Mouse (Mus musculus) cerebellum, adult 11-12 months (tissue): ENCODE data around the gene Foxo6.
A peak's percentile ranks its signal among the peaks of the same experiment; 100 is the strongest.

Source experiments
- DNase-seq: peaks from one replicate; pipeline ENCODE4 v3.0.0; 2022

Gene Foxo6

DNA sequence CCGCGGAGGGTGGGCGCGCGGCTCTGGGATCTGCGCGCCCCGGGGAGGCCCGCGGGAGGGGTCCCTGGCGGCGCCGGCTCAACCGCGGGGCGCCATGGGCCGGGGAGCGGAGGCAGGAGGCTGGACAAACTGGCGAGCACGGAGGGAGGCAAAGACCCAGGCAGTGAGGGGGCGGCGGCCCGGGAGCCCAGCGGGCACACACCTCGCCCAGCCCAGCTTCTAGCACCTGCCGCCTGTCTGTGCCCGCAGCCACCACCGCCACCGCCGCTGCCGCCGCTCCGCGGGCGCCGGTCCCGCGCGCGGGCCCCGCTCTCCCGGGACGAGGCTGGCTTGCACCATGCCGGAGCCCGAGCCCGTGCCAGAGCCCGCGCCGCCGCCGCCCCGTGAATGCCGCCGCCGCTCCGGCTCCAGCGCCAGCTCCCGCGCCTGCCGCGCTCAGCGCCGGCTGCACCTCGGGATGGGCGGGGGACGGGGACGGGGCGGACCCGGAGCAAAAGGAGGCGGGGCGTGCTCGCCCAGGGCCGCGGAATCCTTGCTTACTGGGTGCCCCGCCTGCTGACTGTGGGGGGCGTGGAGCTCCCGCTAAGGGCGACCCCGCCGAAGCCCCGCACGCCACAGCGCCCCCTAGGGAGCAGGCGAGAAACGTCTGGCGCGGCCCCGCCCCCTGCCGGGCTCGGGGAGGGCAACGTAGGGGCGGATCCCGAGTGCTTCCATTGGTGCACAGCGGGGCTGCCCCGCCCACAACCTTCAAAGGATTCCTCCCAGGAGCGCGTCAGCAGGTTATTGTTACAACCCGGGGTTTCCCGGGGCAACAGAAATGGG, at the start of gene Foxo6:
Gene Foxo6 (minus strand): TSS at position 60 of the 822 bp plus-strand sequence.
- peak; percentile 84 for DNase-seq

DNA sequence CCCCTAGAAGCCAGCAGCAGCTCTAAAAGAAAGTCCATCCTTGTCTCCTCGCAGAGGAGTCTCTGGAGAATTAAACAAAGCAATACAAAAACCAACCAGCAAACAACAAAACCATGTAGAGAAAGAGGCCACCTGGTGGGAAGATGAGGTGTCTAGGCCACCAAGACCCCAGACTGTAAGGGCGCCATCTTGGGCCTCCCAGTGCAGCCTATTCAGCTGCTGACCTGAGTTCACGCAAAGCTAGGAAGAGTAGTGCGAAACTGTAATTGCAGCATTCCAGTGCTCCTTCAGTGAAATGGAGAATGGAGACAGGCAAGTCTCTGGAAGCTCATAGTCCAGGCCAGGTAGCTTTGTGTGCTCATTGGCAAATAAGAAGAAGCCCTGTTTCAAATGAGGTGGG, 47.2 kb upstream of the Foxo6 start:
- no peak for DNase-seq

DNA sequence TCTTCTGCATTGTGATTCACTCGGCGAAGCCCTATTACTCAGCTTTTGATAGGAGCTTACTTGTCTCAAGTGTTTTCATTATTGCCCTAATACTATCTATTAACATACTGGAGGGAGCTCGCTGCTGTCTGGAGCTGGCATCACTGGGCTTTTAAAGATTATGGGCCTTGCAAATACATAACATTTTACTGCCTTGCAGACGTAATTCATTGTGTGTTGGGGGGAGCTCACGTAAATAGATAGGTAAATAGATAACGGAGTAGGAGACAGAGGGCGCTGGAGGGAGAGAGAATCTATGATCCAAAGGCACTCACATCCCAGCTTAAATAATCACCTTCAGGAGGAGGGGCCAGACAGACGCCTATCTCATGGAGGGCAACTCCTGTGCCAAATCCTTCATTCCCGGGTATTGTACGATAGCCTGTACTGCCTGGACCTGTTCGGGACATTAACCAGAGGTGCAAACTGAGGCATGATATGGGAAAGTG, 45.8 kb upstream of the Foxo6 start:
- no peak for DNase-seq

DNA sequence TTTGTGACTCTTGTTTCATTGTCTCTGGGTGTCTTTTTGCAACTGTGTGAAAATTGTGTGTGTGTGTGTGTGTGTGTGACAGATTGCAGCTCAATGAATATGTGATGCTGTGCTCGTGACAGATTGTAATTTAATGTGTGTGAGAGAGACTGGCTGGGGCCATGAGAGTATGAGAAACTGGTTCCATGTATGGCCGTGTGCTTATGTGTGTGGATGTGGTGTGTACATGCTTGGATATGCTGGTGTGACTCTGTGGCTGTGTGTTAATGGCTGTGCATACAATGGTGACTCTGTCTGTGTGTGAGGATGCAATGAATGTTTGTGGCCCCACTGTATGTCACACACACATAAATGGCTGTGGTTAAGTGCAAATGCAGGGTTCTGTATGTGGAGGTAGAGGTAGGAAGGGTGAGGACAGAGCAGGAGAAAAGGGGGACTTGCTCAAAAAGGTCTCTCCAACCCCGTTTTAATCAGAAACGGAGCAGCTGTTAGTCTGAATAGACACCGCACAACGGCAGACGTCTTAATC, 45.3 kb upstream of the Foxo6 start:
- DNase-seq = no peak

DNA sequence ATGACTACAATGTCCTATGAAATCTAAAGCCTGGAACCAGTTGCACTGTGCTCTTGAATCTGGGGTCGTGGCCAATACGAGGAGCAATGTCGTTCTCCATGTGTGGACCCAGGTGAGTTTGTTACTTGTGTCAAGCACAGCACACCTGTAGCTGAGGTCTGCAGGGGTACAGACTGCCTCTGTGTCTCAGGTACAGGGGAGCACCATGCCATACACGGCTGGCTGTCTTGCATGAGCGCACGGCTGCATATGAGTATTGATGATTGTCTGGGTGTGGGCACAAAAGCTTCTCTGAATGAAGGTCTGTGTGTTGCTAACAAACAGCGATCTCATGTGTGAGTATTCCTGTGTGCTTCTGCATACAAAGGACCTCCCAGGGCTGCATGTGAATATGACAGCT, 44.8 kb upstream of the Foxo6 start:
- DNase-seq = no peak

DNA sequence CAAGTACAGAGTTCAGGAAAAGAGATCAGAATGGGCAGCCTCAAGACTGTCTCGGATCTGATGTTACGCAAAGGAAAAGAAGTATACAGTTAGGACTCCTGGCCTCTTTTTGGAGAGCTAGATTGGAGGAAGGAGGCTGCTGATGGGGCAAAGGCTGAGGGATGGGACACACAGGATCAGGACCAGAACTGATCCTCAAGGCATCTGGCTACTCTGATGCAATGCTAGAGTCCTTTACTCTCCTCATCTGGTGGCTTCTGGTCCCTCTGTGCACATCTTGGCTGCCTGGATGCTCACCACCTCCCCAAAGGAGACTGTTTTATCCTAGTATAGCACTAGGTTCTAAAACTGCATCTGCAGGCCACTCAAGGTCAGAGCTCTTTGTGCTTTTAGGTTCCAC, 44.4 kb upstream of the Foxo6 start:
- DNase-seq = no peak

DNA sequence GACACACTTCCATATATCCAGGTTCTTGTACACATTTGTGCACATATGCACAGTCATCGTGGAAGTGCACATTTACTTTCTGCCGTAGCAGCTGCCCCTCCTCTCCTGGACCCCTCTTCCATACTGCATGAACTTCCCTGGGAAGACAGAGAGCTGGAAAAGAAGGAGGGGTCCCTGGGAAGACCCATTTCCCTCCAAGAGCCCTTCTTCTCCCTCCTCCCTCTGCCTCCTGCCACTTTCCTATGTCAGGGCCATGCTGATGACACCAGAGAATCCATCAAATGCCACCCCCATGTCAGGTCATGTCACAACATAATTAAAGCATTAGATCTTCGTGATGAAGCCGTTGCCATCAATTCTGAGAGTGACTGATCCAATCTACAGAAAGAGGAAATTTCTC, 38.6 kb upstream of the Foxo6 start:
- DNase-seq = no peak

DNA sequence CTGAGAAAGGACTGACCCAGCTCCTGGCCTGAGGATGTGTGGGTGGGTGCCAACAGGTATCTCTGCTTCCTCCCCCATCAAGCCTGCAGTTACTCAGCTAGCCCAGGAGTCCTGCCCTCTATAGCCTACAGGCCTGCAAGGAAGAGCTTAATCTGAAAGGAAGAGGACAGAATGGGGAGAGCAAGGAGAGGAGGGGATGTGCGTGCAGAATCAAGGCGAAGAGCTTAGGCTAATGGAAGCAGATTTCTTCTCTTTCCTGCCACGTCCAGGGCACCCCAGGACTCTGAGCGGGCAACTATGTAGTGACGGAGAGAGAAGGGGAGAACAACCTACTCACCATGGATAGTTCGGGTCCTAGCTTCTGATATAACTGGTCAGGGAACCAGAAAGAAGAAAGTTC, 37.9 kb upstream of the Foxo6 start:
- DNase-seq = no peak

DNA sequence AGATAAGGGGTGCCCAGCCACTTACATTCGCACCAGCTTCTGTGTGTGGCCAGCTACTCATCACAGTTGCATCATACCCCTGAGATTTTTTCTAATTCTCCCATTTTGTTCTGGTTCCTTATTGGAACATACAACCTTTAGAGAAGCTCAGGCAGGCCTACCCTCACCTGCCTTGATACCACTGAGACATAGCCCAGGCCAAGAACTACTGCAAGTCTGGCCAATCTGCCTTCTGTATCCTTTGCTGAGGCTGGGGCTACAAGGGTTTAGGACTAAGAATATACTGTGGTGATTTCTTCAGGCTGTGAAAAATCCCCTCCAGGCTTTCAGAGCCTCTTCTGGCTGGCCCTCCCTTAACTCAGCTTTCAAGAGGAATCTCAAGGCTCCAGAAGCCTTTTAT, 36.7 kb upstream of the Foxo6 start:
- no peak for DNase-seq

DNA sequence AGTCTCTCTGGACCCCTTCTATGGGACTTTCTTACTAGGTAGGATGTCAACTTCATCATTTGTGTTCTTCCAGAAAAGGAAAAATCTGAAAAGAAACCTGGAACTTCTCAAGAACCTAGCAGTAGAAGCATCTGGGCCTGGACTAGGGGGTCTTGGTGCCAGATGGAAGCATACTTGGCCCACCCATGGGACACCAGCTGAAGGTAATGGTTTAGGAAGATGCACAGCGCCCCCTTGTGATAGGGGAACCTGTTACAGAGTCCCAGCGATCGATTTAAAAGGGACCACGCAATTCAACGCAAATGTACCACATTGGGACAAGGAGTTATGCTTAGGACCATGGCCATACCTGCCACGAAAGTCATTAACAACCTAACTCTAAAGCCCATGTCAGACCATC, 36.0 kb upstream of the Foxo6 start:
- no peak for DNase-seq

DNA sequence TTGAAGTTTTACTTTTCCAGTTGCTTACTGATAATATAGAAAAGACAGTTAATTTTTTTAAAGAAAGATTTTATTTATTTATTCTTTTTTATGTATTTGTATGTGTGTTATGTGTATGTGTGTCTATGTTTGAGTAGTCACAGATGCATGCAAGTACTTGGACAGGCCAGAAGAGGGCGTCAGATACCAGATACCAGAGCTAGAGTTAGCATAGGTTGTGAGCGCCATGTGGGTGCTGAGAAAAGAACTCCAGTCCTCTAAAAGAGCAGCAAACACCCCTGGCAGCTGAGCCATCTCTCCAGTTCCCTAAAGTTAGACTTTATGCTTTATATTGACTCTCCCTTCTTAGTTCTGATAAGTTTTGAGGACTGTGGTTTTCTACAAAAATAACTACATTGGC, 30.4 kb upstream of the Foxo6 start:
- no peak for DNase-seq

DNA sequence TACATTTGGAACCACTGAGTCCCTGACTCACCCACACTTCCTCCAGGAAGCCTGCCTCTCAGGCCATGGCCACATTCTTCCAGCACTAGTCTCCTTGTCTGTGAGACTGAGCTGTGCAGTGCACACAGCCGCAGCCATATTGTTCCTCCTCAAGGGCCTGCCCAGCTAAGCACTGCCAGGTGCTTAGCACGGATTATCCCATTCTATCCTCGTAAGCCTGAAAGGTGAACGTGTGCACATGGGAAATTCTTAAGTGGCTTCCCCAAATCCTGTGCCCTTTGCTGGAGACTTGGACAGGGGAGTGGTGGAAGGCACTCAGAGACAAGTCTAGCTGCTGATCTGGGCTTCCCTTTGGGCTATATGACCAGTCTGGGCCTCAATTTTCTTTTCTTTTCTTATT, 29.6 kb upstream of the Foxo6 start:
- no peak for DNase-seq

DNA sequence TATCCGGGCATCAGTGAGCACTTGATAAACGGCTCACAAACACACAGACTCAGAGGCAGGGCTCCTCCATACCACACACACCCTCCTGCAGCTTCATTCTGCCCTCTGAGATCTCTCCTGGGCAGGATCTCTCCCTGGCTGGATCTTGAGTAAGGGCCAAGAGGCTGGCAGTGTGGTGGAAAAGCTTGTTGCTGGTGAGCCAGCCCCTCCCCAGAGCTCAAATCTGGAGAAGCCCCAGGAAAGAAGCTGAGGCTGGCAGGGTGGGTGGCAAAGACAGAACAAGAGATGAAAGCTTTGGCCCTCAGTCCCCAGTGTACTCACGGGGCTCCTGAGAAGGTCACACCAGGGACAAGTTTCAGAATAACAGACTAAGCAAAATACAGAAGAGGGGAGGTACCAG, 27.4 kb upstream of the Foxo6 start:
- no peak for DNase-seq

DNA sequence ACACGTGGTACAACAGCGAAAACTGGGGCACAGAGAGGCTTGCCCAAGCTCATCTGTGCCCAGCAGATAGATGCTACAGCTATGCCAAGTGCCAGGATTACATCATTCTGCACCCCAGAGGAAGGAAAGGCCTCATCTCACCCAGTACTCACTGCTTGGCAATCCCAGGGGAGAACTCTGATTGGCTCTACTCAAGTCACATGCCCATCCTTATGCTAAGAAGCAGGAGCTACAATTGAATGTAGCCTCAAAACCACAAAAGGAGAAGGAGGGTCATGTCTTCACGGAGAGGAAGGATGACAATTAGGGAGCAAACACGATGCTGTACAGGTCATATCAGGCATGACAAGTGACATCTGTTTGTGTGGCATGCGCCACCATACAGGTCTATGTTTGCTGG, 26.2 kb upstream of the Foxo6 start:
- no peak for DNase-seq

DNA sequence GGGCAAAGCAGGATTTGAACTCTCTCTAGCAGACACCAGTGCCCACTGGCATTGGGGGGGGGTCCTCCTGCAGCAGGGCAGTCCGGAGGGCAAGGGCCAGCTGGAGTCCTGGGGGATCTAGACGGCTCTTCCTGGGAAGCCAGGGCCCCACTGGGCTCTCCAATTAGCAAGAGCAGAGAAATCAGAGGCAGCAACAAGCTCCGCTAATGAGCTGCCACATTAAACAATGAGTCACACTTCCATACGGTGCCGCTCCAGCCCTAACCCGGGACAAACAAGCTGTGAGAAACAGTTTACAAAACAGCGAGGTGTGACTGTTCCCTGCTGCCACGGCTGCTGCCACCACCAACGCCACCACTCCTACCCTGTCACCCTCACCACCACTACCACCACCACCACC, 17.4 kb upstream of the Foxo6 start:
- no peak for DNase-seq

DNA sequence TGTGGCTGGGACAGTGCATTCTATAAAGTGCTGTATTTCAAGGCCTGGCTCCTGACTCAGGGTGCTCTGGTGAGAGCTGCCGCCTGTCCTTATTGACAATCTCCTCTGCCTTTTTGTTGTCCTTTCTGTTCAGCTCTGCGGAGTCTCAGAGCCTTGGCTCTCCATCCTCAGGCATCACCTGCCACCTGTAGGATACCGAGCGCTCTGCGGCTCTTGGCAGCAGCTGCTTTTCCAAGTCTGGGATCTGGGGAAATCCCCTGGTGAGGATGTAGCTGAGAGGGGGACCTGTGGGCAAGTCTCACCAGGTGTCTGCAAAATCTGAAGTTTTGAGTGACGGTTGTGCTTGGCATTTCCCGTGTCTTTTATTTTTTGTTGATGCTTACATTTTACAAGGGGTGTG, 12.1 kb upstream of the Foxo6 start:
- DNase-seq = no peak

DNA sequence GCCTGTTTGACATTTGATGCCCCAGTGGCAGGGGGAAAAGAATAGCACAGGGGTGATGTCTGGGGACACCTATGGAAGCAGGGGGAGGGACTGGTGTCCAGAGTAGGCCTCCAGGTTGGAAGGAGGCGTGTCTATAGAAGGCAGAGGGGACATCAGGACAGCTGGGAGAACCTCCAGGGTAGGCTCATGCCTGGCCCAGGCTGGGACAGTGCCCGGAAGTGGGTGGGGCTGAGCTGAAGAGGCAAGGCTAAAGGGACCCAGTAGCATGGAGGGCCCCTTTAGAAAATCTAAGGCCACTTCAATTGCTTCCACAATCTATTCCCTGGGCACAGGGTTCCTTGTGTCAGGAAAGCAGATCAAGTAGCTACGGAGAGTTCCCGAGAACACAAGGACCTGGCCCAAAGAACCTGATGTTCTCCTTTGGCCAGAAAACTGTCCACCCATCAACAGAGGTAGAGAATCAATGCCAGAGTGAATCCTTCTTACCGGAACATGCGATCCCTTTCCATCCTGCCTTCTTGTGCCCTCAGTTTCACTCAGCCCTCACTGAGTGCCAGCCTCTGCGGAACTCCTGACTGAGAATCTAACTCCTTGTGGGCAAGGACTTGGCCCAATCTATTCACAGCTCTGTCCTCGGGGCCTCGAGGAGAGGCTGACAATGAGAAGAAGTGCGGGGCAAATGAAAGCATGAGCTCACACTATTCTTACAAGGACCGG, 4.1 kb upstream of the Foxo6 start:
- DNase-seq = no peak

DNA sequence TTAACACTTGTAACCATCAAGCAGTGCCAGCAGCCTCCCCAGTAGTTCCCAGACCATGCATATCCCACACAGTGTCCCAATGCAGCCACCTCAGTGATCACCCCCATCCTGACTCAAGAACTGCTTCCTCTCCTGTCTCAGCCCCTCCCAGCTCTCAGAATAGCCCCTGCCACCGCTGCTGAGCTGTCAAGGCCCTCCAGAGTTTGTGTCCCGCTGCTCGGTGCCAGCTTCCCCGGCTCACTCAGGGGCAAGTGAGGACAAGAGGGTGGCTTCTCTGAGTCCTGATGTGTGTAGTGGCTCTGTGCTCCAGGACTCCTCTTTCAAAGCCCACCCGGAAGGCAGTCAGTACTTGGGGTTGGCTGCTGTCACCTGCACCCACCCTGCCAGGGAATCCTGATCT, 3.3 kb upstream of the Foxo6 start:
- DNase-seq = no peak

DNA sequence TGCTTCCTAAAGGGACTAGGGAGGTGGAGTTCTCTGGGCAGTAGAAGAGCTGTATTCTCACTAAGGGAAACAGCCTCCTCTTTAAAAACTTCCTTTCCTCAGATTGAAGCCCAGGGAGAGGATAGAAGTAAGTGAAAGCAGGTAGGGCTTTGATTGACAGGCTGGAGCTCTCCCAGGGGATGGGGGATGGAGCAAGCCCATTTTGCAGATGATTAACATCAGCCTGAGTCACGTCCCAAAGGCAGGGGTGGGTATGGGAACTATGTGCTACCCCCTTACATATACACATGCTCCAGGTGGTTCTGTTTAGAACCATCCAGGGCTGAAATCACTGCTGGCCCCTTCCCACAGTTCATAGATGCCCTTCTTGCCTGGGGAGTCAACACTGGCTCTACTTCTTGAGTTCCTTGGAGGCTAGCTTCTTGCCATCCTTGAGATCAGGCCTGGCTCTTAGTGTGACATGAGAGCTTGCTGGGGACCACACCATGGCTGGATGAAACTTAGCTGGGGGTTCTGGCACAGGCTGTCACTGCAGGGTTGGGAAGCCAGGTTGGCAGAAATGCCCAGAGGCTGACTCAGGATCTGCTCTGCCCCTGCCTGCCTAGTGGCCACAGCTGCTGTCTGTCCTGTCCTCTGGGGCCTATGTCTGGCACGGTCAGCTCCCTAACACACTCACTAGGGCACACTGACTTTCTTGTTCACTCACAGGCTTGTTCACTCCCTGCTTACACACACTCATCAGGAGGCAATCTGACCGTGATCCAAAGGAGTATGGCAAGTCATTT, 2.2 kb upstream of the Foxo6 start:
- no peak for DNase-seq

DNA sequence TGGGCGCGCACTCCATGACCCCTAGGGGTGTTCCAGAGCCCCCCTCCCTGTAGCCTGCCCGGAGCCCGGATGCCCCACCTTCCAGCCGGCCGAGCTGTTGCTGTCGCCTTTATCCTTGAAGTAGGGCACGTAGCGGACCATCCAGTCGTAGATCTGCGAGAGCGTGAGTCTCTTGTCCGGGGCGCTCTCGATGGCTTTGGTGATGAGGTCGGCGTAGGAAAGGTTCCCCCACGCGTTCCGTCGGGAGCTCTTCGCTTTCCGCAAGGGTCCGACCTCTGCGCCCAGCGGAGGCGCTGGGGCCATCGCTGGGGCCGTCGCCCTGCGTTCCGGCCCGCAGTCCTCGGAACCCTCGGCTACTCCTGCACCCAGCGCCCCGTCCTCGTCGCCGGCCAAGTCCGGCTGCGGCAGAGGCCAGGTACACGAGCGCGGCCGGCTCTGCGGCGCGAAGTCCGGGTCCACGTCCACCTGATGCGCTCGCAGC, 348 bp downstream of the Foxo6 start:
- DNase-seq = no peak

DNA sequence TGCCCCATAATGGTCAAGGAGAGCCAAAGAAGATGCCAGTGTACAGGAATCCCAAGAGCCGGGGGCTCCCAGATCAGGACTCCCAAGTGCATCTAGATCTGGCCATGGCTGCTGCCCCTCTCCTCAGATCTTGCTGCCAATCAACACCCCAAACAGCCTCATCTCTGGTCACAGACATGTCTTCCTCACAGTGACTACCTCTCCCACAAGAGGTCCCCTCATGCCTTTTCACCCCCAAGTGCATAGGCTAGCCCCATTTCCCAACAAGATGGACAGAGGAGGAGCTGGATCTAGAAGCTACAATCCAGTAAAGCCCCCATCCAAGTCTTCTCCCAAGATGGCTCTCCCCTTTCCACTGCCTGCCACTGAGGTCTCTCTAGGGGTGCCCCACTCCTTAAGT, 1.4 kb downstream of the Foxo6 start:
- no peak for DNase-seq

DNA sequence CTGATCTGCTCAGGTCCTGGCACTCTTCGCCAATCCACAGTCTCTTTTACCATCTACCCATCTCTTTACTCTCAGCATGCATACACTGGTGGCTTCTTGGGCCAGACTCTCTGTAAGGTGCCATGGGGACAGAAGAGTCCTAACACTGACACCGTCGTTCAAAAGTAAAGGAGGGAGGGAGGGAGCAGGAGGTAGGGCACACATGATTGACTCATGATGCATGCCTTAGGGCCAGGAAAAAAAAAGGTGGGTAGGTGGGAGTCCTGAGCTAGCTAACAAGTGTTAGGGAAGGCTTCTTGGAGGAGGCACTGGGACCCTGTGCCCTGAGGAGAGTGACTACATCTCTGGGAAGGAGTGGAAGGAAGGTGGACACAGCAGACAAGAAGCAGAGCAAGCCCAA, 1.9 kb downstream of the Foxo6 start:
- DNase-seq = no peak

DNA sequence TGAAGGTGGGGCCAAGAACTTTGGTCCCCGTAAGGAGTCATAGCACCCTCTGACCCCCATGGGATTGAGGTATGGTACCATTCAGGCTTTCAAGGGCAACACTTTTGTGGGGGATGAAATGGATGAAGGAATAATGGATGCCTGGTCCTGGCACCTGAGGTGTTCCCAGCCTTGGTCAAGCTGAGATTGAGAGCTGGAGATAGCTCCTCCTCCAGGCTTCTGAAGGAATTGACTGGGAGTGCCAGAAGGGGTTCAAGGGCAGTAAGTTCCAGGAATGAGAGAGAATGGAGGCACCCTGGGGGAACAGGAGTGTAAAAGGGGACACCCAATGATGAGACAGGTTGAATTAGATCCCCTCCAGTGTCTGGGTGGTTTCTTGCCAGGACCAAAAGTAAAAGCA, 3.0 kb downstream of the Foxo6 start:
- DNase-seq = no peak
